Mouse (Mus musculus): ENCODE measurements around the gene Slco1a6.
"Not testable (repeated sequence)": the region's sequence is repeated elsewhere in the genome, so short reads cannot be mapped to it uniquely, and the experiment has no call there.

The Slco1a6 gene

GRCm38 (mm10) chr6:142208421-142208820 is at the start of gene Slco1a6:
TSS of gene Slco1a6 (minus strand) at chr6:142208521.
- DNase-seq (ENCODE audit: low spot score) = no peak

- DNase-seq (ENCODE audit: low spot score) = not testable (repeated sequence)
Observed at GRCm38 (mm10) chr6:142250738-142251307, 42.5 kb upstream of the Slco1a6 start.

GRCm38 (mm10) chr6:142245065-142245464 is 36.7 kb upstream of the Slco1a6 start:
- DNase-seq (ENCODE audit: low spot score) = no peak

- no peak for DNase-seq (ENCODE audit: low spot score)
Observed at GRCm38 (mm10) chr6:142239468-142239867, 31.1 kb upstream of the Slco1a6 start.

GRCm38 (mm10) chr6:142220138-142220537 is 11.8 kb upstream of the Slco1a6 start:
- DNase-seq (ENCODE audit: low spot score) = peak; percentile 21

- DNase-seq (ENCODE audit: low spot score) = no peak
Observed at GRCm38 (mm10) chr6:142211821-142212220, 3.5 kb upstream of the Slco1a6 start.

GRCm38 (mm10) chr6:142209749-142210148 is 1.4 kb upstream of the Slco1a6 start:
- DNase-seq (ENCODE audit: low spot score) = no peak

GRCm38 (mm10) chr6:142200524-142200923 is 7.8 kb downstream of the Slco1a6 start:
- no peak for DNase-seq (ENCODE audit: low spot score)

GRCm38 (mm10) chr6:142194245-142194644 is 14.1 kb downstream of the Slco1a6 start:
- no peak for DNase-seq (ENCODE audit: low spot score)

GRCm38 (mm10) chr6:142191962-142192361 is 16.4 kb downstream of the Slco1a6 start:
- peak; percentile 42 for DNase-seq (ENCODE audit: low spot score)

- no peak for DNase-seq (ENCODE audit: low spot score)
Observed at GRCm38 (mm10) chr6:142187426-142187825, 20.9 kb downstream of the Slco1a6 start.

GRCm38 (mm10) chr6:142185868-142186415 is 22.4 kb downstream of the Slco1a6 start:
- DNase-seq (ENCODE audit: low spot score) = no peak

- DNase-seq (ENCODE audit: low spot score) = no peak
Observed at GRCm38 (mm10) chr6:142163406-142163805, 44.9 kb downstream of the Slco1a6 start.

- peak; percentile 28 for DNase-seq (ENCODE audit: low spot score)
Observed at GRCm38 (mm10) chr6:142161171-142161570, 47.1 kb downstream of the Slco1a6 start.

- DNase-seq (ENCODE audit: low spot score) = not testable (repeated sequence)
Observed at GRCm38 (mm10) chr6:142154081-142154480, 54.2 kb downstream of the Slco1a6 start.

GRCm38 (mm10) chr6:142148371-142148770 is 60.0 kb downstream of the Slco1a6 start:
- no peak for DNase-seq (ENCODE audit: low spot score)

GRCm38 (mm10) chr6:142111667-142112305 is 96.5 kb downstream of the Slco1a6 start:
- no peak for DNase-seq (ENCODE audit: low spot score)

- no peak for DNase-seq (ENCODE audit: low spot score)
Observed at GRCm38 (mm10) chr6:142091126-142091525, 117.2 kb downstream of the Slco1a6 start.

GRCm38 (mm10) chr6:142058281-142058680 is 150.0 kb downstream of the Slco1a6 start:
- DNase-seq (ENCODE audit: low spot score) = not testable (repeated sequence)

- no peak for DNase-seq (ENCODE audit: low spot score)
Observed at GRCm38 (mm10) chr6:142047689-142048088, 160.6 kb downstream of the Slco1a6 start.

GRCm38 (mm10) chr6:142045746-142046145 is 162.6 kb downstream of the Slco1a6 start:
- DNase-seq (ENCODE audit: low spot score) = no peak

GRCm38 (mm10) chr6:142041896-142042295 is 166.4 kb downstream of the Slco1a6 start:
- no peak for DNase-seq (ENCODE audit: low spot score)
